Mouse (Mus musculus): Measurements from ENCODE around the gene Mylk2.

The Mylk2 gene

DNA sequence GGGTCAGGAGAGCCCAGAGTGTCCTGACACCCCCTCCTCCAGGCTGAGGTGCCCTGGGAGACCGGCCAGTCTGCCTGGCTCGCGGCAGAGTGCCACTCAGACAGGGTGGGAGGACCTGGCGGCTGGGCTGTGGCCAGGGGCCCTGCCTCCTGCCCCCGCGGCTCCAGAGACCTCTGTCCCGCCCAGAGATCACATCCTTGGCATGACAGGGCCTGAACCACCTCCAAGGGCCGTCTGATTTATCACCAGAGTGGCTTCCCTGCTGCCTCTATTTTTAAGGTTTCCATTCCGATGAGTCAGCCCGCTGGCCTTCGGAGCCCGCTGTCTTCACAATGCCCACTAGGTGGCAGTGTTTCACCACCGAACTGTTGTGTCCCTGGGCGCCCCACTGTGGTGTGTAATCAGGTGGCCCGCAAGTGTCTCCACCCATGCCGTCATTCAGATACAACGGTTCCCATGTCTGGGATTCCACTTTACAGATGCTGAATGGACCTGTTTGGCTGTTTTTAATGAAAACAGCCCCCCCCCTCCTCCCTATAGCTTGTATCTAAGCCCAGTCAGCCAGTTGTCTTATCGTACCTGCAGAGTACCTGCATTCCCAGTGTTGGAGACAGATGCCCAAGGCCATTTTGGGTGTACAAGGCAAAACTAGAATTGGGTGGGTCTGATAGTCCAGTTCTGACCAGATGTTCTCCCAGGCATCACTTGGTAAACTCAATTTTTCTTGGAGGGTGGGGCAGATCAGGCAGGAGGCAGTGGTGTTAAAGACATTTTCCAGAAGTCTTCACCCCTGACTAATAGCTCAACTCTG lies 3.4 kb downstream of the Mylk2 start:
- DNase-seq, result peak; percentile 79 to 88

DNA sequence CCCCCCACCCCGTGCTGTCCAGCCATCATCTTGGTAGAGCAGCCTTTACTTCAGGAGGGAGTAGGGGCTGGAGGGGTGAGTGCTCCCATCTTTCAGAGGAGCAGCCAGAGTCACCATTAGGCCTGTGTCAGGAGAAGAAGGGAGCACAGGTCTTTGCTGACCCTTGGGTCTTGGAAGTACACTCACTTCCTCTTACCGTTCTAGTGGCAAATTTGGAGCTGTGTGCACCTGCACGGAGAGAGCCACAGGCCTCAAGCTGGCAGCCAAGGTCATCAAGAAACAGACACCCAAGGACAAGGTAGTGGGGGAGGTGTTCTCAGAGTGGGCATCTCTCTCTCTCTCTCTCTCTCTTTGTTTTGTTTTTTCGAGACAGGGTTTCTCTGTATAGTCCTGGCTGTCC lies 4.3 kb downstream of the Mylk2 start:
- no peak for DNase-seq

DNA sequence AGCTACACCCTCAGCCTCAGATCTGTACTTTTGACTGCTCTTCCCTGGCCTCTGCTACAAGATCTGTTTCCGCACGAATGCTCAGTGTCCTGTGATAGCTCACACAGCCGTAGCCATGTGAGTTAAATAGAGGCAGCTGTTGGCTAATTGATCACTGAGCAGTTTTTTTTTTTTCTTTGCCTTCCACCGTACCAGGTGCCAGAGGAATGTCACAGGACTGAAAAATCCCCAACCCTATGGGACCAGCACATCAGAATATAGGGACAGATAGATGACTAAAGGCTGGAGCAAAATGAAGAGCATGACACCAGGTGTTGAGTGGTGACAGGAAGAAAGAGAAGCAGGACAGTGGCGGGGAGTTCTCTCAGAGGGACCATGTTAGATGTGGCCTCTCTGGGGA lies 5.0 kb downstream of the Mylk2 start:
- DNase-seq, result no peak

DNA sequence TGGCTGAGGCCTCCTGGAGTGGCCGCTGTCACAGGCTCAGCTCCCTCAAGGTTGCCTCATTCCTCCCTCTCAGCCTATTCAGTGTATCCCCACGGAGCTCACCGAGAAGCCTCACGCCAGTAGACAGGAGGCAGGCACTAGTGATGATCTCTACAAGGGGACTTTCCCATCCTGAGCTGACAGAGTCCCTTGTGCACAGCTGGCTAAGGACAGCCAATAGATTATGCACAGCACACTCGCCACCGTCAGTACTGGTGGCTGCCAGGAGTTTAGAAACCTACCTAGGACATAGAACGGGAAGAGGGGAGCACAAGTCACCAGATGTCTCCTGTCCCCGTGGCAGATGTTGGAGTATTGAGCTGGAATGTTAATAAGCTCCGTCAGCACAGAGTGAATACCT lies 6.5 kb downstream of the Mylk2 start:
- no peak for DNase-seq

DNA sequence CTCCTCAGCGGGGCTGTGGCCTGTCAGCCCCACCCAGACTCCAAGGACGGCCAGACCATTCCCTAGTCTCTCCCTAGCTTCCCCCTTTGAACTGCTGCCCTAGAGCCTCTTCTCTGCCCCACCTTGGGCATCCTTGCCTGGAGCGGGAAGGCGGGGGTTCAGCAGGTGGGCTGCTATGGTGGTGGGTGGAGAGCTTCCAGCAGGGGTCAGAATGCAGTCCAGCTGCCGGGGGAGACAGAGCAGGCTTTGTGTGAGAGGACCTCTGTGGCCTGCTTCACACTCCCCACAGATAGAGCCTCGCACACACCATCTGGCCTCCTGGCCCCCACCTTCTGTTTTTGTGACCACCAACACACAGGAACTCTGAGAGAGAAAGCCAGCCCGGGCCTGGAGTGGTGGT lies 11.2 kb downstream of the Mylk2 start:
- no peak for DNase-seq

DNA sequence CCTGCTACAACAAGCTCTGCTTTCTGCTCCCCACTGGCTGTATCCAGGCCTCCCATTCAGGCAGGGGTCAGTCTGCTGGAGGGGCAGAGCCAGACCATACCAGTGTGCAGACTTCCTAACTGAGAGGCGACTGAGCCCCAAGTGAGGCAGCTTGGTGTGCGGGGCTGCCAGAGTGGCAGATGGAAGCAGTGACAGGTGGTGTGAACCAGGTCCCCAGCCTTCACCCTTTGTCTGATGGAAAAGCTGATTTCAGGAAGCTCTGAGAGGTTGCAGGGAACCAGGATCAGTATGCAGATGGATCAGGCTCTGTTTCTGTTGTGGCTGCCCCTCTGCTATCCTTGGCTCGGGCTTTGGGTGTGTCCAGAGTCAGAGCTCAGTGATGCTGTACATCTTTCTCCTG lies 12.5 kb downstream of the Mylk2 start:
- DNase-seq, result no peak

DNA sequence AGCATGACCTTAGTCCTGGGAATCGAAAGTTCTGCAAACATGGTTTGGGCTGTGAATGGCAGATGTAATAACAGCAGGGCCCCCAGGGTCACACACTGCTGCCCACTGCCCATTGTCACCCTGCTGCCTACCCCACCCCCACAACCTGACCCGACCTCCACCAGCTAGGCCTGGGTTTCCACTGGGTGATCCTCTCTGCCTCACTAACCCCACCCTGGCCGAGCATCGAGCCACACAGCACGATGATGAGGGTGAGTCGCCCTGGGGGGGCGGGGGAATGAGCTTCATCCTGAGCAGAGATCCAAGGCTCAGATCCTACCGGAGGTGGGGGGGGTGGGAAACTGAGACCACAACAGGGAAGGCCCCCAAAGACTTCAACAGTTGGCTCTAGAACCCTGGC lies 13.0 kb downstream of the Mylk2 start:
- DNase-seq, result no peak

DNA sequence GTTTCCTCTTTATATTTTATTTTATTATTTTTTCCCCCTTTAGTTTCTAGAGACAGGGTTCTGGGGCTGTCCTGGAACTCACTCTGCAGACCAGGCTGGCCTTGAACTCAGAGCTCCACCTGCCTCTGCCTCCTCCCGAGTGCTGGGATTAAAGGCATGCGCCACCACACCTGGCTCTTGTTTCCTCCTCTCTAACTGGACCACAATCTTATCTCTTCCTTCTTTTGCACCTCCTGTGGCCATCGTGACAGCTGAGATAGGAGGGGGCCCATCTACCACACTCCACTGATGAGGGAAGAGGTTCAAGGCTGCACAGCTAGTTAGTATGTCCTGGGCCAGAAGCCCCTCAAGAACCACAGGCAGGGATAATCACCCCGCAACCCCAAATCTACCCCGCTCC lies 13.4 kb downstream of the Mylk2 start:
- no peak for DNase-seq

DNA sequence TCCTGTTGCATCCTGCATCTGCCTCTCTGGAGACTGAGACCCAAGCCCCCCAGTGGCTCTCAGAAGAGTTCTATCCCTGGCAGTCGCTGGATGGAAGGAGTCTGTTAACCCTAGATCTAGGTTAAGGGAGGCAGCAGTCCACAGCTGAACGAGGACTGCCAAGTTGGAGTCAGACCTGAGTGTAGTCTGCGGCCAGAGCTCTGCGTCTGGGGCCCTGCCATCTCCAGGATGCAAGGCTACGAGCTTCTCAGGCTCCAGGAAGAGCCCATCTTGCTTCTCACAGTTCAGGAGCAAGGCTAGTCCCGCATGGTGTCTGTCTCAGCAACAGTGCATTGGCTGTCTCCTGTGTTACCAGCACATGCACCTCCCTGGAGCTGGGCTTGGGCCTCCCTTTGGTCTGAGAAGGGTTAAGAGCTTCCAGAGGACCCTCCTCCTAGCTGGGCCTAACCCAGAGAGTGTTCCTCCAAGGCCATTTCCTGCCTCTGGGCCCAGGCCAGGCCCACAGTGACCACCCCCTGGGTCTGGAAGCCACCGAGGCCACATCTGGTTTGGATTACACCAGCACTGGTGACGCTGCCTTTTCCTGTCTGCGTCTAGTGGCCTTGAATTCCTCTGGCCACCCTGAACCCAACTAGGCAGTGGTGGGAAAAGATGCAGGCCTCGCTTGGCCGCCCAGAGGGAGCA lies 14.2 kb downstream of the Mylk2 start:
- peak; percentile 69 to 88 for DNase-seq

DNA sequence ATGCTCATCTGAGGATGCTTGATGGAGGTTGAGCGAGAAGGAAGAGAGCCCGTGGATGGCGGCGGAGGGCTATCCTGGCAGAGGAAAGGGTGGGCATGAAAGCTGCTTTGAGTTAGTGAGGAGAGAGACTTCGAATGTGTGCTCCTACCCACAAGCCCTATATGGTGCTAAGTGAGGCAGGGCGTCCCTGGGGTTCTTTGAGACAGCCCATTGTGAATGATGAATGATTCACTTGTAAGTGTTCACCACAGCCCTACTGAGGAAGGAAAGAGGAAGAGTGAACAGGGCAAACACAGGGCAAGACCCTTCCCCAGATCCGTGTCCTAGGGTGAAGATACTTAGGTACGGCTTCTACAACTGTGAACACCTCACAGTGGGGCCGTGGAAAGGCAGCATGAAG lies 15.7 kb downstream of the Mylk2 start:
- DNase-seq, result no peak

DNA sequence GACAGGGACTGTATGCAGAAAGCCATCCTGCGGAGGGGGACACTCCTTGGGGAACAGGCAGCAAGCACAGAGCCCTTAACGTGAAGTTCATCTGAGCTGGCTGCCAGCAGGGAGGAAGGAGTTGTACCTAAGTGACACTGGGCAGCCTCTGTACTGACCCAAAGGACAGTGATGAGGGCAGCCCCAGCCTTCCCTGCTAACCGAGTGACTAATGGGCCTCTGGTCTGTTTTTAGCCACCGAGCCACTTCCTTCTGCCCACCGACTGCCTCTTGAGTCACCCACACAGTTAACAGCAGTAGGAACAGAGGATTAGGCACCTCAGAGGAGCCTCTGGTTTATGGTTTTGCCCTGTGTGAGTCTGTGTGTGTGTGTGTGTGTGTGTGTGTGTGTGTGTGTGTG lies 16.2 kb downstream of the Mylk2 start:
- DNase-seq, result no peak

DNA sequence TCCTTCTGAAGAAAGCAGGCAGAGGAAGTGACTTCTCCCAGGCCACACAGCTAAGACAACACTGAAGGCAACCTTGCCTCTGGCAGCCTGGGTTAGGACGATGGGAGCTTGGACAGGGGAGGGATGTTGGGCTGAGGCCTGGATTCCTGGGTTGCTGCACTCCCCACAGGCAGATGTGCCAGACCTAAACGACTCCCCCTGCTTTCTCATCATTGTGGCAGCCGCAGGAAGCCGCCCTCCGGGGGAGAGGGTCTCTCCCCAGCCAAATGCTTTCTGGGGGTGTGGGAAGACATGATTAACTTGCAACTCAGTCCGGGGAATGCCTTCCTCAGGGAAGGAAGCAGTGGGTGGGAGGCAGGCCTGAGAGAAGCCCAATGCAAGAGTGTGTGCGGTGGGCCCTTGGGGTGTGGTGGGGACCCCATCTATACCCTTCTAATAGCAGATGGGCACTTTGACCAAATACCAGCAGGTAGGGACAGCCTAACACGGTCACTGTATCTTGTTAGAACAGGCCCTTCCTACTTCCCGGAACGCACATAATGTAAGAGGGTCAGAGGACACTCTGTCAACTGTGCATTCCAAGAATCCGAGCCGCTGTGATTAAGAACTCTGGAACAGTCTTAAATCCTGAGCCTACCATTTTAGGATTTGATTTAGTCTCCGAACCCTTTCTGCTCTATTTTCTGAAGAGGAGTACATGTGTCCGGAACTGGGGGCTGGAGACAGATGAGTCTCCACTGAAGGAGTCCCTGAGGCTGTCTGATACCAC lies 17.3 kb downstream of the Mylk2 start:
- peak in 1 of 2 experiments; percentile 26 for DNase-seq

DNA sequence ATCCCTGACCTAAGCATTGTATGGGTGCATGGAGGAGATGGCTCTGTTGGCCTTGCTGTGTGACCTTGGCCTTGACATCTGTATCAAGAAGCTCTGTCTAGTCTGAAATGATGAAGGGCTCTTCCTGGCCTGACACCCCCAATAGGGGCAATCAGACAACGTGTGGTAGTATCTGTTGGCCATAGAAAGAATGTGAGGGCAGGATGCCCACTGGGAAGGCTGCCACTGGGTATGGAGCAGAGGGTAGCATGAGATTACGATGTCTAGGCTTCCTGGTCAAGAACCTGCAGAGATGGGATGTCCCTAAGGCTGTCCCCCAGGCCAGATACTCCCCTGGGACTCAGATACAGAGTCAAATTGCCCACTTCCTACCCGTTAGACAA lies 17.8 kb downstream of the Mylk2 start:
- DNase-seq, result peak in 1 of 2 experiments; percentile 19

DNA sequence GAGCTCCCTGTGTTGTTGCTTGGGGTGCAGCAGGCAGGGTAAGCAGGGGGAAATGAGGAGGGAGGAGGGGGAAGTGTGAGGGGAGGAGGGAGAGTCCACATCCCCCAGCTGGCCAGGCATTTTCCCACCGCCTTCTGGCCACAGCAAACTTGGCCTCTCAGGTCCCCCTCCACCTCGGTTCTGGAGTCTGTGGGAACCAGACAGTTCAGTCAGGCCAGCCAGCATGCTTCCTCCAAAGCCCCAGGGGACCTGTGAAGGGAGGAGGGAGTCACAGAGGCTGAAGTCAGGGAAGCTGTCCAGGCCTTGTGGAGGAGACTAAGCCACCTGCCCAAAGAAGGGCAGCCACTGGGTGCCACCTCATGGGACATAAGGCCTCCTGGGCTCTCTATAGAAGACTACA lies 19.1 kb downstream of the Mylk2 start:
- DNase-seq, result peak in 1 of 2 experiments; percentile 62

DNA sequence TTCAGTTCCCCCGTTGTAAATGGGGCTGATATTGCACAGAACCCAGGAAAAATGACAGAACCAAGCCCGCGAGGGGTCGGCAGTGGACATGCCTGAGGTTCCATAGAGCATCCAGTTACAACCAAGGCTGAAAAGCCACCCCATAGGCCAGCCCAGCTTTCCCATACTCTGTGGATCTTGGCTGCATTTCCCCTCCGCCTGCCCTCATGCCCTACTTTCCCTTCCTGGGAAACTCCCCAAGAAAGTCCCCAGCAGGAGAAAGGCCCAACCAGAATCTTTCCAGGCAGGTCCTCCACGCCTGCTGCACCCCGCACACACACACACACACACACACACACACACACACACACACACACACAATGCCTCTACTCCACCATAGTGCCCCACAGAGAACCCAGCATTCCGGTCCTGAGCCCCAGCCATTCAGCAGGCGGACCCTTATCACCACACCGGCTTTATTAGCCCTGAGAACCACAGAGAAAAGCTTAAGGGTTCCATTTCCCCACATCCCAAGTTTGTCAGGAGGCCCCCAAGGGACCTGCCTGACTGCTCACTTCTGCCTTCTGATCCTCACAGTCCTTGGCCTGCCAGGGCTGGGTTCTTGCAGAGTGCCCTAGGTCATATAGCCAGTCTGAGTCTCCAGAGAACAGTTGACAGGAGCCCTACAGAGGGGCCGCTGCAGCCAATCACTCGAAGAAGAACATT lies 20.5 kb downstream of the Mylk2 start:
- DNase-seq, result peak in 1 of 2 experiments; percentile 22

DNA sequence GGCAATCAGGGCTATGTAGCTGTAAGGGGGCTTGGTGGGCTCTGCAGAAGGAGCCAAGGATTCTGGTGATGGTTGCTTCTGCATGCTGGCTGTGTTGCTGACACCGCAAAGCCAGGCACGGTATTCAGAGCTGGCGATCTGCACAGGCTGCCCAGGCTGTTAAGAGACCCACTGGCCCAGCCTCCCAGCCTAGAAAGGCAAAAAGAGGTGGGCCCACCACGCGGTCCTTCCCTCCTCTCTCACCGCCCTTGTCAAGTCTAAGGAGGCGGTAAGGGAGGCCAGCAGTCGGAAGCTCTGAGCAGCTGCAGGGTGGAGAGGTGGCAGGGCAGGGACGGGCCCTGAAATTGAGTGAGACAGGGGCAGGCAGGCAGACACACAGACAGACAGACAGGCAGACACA lies 21.9 kb downstream of the Mylk2 start, which contains the start of gene Foxs1:
Foxs1 (minus strand) TSS at position 161 of the 400 bp plus-strand sequence.
- DNase-seq, result peak; percentile 45 to 78

DNA sequence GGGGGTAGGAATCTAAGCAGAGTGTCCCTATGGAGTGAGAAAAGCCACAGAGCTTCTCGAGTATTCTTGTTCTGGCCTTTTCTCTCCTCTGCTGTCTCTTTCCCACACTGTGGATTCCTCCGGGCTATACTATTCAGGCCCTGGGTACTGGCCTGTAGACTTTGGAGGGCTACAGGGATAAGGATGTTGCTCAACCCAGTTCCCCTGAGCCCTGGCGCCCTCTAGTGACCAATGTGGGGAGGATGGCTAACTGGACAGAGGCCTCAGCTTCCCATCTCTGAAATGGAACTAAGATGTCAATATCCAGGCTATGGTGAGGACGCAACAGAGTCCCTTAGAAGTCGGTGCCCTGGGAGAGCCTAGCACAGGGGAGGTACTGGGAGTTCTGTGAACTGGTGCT lies 22.5 kb downstream of the Mylk2 start:
- peak; percentile 47 to 69 for DNase-seq

DNA sequence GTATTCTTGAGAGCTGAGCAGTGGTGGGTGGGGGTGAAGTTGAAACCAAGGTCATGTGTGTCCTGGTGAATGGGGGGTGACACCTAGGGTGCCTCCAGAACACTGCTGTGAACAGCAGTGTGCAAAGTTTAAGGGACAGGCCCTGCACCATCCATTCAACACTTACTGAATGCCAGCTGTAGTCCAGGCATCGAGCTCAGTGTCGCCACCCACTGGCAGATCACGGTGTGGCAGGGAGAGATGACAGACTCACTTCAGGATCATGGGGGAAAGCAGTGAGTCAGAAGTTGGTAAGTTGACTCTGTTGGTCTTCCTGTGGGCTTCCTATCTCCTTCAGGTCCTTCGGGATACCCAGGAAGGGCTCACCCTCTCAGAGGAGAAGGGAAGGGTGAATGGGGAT lies 28.7 kb downstream of the Mylk2 start:
- DNase-seq, result peak; percentile 27 to 67

DNA sequence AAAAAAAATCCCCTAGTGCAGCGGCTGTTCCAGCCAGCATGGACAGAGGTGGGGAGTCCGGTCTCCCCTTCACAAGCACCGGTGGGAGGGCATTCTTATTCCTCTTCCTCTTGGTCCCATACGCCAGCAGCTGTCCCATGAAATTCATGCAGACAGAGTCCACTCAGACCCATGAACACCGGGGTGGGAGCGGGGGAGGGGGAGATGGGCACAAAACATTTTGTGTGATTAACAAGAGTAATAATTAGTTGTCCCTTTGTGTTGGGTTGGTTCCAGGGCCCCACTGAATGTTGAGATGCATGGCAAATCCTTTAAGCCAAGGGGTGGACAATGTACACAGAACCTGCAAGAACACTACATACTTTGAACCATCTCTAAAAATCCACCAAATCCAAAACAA lies 30.0 kb downstream of the Mylk2 start:
- no peak for DNase-seq

DNA sequence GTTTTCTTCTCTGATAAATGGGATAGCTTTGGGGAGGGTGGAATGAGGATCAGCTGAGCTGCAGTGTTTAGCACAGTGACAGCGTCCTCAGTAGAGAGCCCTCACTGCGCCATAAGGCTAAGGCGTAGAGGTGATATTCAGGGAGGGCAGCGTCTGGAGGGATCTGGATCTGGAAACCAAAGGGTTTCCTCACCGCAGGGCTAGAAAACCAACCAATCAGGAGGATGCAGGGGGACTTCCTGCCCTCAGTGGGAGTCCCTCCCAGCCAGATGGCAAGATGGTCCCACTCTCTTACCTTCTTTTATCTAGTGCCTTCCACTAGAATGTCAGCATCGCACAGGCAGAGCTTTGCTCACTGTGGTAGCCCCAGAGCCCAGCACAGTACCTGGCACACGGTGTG lies 30.6 kb downstream of the Mylk2 start:
- DNase-seq, result peak in 1 of 2 experiments; percentile 14

DNA sequence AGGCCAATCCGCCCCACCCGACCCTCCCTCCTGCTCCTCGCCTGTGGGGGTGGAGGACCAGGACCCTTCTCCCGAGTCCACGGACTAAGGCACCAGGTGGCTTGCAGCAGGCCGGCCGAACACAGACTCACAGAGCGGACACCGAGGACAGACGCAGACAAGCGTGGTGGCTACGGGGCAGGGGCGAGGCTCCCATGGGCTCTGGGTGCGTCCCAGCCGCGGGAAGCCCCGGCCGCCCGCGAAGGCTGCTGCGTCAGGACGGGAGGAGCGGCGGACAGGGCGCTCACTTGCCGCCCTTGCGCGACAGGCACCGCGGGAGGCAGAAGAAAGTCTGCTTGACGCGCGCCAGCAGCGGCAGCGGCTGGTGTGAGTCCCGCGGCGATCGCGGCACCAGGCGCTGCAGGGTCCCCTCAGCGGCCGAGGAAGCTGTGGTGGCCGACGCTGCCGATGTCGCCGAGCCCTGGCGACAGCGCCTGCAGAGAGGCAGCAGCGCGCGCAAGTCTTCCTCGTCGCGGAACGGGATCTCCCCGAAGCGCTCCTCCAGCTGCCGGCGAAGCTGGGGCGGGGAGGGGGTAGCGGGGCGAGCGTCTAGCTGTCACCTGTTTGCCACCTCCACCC lies 31.9 kb downstream of the Mylk2 start:
- DNase-seq, result peak in 1 of 2 experiments; percentile 23

DNA sequence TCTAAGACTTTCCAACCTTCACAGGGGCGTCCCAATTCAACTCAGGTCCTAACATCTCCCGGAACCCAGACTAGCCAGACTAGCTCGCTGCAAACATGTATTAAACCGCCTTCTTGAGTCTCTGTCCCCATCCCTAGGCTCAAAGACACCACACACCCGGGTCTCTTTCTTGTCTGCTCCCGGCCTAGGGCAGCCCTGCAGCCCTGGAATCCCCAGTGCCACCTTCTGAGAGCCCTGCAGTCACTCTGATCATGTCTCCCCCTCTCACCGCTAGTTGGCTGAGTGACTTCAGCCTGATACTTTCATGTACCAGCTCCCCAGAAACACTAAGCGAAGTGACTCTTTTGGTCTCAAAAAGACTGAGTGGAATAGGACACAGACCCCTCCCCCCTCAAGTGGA lies 32.4 kb downstream of the Mylk2 start:
- no peak for DNase-seq

DNA sequence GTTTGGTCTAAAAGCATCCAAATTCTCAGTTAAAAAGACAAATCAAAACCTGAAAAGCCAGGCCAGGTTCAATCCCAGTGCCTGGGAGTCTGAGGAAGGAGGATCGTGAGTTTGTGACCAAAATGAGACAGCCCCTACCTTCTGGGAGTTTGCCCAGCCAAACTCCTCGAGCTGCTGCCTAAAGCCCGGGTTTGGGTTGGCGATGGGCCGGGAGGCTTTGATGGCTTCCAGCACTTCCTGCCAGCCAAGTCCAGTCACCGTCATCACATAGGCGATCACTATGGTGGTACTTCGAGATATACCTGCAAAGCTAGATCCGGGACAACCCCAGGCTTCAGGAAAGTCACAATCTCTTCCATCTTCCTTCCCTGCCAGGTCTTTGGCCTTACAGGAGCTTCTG lies 32.9 kb downstream of the Mylk2 start:
- DNase-seq, result peak in 1 of 2 experiments; percentile 20

All from lung, postnatal 4 days (tissue).